Mouse (Mus musculus) neural tube, embryonic 11.5 days (tissue): Measurements from ENCODE around the gene Phpt1. TPM values are rescaled to one million over a fixed set of nuclear protein-coding genes. Genes with fewer than 3 reads are reported as not detected.
"Not testable (repeated sequence)": the region's sequence is repeated elsewhere in the genome, so short reads cannot be mapped to it uniquely, and the experiment has no call there.

ENCODE experiments used
- ATAC-seq: fragments of 200-750 bp; cut with Nextera tagmentation; 2 replicates; pipeline ENCODE4 v1.8.0; 2017; ENCODE audit warnings: moderate number of reproducible peaks, mild to moderate bottlenecking, moderate TSS enrichment, moderate library complexity; ENCODE audit not compliant: insufficient read depth, low FRiP score, low TSS enrichment
- DNase-seq: peaks from one replicate; pipeline ENCODE4 v3.0.0-alpha.2; 2015; ENCODE audit warnings: low spot score
- H3K27ac ChIP-seq: fragments of 300-500 bp; sonication (generic); 2 replicates; pipeline ENCODE4 v1.5.1; 2014; ENCODE audit warnings: low read depth, mild to moderate bottlenecking, low read length
- H3K27me3 ChIP-seq: fragments of 300-500 bp; sonication (generic); 2 replicates; pipeline ENCODE4 v1.6.1; 2014; ENCODE audit warnings: mild to moderate bottlenecking, low read length, mixed read lengths; ENCODE audit not compliant: control insufficient read depth, insufficient read depth
- H3K36me3 ChIP-seq: fragments of 300-500 bp; sonication (generic); 2 replicates; pipeline ENCODE4 v1.6.1; 2014; ENCODE audit warnings: mild to moderate bottlenecking, low read length, moderate library complexity, mixed read lengths; ENCODE audit not compliant: control insufficient read depth, insufficient read depth
- H3K4me1 ChIP-seq: fragments of 300-500 bp; sonication (generic); 2 replicates; pipeline ENCODE4 v1.6.1; 2014; ENCODE audit warnings: low read length, mixed read lengths; ENCODE audit not compliant: control insufficient read depth, insufficient read depth
- H3K4me2 ChIP-seq: fragments of 300-500 bp; sonication (generic); 2 replicates; pipeline ENCODE4 v1.6.1; 2014; ENCODE audit warnings: low read depth, mild to moderate bottlenecking, moderate library complexity
- H3K4me3 ChIP-seq: fragments of 300-500 bp; sonication (generic); 2 replicates; pipeline ENCODE4 v1.5.1; 2014; ENCODE audit warnings: low read depth, low read length
- H3K9ac ChIP-seq: fragments of 300-500 bp; sonication (generic); 2 replicates; pipeline ENCODE4 v1.6.1; 2014; ENCODE audit warnings: mild to moderate bottlenecking, low read length
- H3K9me3 ChIP-seq: fragments of 300-500 bp; sonication (generic); 2 replicates; pipeline ENCODE4 v1.6.1; 2016; ENCODE audit warnings: low read length; ENCODE audit not compliant: control insufficient read depth
- WGBS: fragments of 180-500 bp; shearing (Covaris S2); extraction: QIAGEN DNeasy Blood & Tissue Kit; methylation state at CpG from one replicate; pipeline ENCODE4 v1.1.7; 2014; 5-methylcytosine and 5-hydroxymethylcytosine counted together
- polyA plus RNA-seq: library from polyadenylated mRNA; unstranded; fragments of >200 nt; fragmentation: Nextera tagmentation; extraction: Ambion mirVana; gene quantifications from 2 replicates; pipeline ENCODE4 v1.2.1, GENCODE M21; 2014

Gene Phpt1
- polyA plus RNA-seq, 1 experiment from 2014 or later, result 167 TPM

DNA sequence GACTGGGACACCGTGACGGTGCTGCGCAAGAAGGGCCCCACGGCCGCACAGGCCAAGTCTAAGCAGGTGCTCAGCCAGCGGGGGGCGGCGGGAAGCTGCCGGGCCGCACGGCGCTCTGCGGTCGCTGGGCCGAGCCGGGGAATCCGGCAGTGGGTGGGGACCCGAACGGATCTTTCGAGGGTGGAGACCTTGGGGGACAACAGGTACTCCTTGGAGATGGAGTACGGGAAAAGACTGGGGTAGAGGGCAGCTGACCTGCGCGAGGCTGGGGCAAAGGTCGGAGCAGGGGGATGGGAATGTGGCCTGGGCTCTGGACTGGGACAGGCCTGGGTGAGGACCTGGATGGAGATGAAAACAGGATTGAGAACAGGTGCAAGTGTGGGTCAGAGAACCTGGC is 17.1 kb downstream of the Phpt1 start:
- ATAC-seq (peak; percentile 32), DNase-seq (no peak)
- Histone ChIP-seq H3K27ac (peak overlapping the region; percentile 21; the same call in 1 of the 2 replicates), H3K4me2 (peak overlapping the region; percentile 72), H3K27me3 (no peaks in the 10 kb centered on the region), H3K9me3 (no peaks in the 10 kb centered on the region), H3K4me3 (peak overlapping the region; percentile 95), H3K36me3 (peaks cover 11% of the 10 kb centered on the region), H3K9ac (peak overlapping the region; percentile 94), H3K4me1 (peaks cover 15% of the 10 kb centered on the region)
- WGBS, result 0% methylated on average over 24 of the region's 24 CpGs

DNA sequence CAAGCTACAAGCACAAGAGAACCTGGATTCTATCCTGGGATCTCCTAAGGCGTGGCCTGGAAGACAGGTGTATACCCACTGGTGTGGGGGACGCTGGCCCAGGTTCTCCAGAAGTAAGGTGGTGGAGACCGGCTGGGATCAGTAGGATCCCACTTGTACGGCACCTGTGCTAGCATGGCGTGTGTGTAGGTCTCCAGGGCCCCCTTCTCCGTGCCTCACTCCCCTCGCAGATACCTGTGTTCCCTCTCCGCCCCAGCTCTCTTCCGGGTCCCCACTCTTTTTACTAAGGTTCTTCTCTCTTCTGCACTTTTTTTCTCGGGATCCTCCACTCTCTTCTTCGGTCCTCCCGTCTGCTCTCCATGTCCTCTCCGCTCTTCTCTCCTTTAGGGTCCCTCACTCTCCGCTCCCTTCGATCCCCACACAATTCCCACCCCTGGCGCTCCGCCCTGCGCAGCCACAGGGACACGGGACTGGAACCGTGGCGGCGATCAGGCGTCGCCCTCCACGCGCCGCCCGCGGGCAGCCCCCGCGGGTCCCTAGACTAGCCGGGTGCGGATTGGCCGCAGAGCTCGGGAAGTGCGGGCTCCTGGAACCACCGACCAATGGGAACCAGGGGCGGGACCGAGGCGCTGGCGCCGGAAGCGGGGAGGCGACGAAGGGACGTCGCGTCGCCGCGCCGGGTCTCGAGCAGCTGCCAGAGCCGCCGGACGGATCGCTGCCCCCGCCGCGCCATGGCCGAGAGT is 17.6 kb downstream of the Phpt1 start, which contains the start of gene Edf1:
TSS of gene Edf1 (plus strand) at position 627 of the 743 bp plus-strand sequence.
- Histone ChIP-seq H3K27me3 (no peaks in the 10 kb centered on the region), H3K27ac (peak within 1 kb of the TSS; percentile 21; the same call in 1 of the 2 replicates), H3K4me1 (peaks cover 15% of the 10 kb centered on the region), H3K9me3 (no peaks in the 10 kb centered on the region), H3K36me3 (peaks cover 10% of the 10 kb centered on the region), H3K4me2 (peak within 1 kb of the TSS; percentile 72), H3K9ac (peak within 1 kb of the TSS; percentile 94), H3K4me3 (peak within 1 kb of the TSS; percentile 95)
- ATAC-seq (peak; percentile 98), DNase-seq (peak; percentile 94)
- WGBS, result under 1% methylated on average over 57 of the region's 61 CpGs

DNA sequence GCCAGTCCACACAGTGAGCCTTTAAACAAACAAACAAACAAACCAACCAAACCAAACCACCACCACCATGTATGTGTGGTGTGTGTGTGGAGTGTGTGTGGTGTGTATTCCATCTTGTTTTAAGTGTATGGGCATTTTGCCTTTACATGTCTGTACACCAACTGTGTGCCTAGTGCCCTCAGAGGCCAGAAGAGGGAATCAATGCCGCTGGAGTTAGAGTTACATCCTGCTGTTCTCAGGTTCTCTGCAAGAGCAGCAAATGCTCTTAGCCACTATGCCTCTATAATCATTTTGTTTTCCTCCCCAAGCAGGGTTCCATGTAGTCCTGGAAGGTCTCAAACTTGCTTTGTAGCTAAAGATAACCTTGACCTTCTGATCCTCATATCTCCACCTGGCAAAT is 18.7 kb downstream of the Phpt1 start:
- Histone ChIP-seq H3K4me3 (no peak overlapping the region), H3K4me1 (peaks cover 15% of the 10 kb centered on the region), H3K4me2 (no peak overlapping the region), H3K9ac (no peak overlapping the region), H3K9me3 (no peaks in the 10 kb centered on the region), H3K36me3 (0 out of 2 replicates have a peak, but pooled peaks cover 3% of the 10 kb centered on the region), H3K27ac (no peak overlapping the region), H3K27me3 (no peaks in the 10 kb centered on the region)
- ATAC-seq, result no peak
- DNase-seq, result no peak
- 70% methylated on average over 1 of the region's 1 CpGs for WGBS

- not testable (repeated sequence) for H3K4me2 ChIP-seq, H3K4me3 ChIP-seq, DNase-seq, H3K27ac ChIP-seq, H3K27me3 ChIP-seq, H3K9ac ChIP-seq, H3K36me3 ChIP-seq, H3K9me3 ChIP-seq, ATAC-seq
- 60% methylated on average over 2 of the region's 2 CpGs for WGBS
- H3K4me1 ChIP-seq, result peaks cover 15% of the 10 kb centered on the region
Observed at GRCm38 (mm10) chr2:25555479-25555878, 19.5 kb downstream of the Phpt1 start.

DNA sequence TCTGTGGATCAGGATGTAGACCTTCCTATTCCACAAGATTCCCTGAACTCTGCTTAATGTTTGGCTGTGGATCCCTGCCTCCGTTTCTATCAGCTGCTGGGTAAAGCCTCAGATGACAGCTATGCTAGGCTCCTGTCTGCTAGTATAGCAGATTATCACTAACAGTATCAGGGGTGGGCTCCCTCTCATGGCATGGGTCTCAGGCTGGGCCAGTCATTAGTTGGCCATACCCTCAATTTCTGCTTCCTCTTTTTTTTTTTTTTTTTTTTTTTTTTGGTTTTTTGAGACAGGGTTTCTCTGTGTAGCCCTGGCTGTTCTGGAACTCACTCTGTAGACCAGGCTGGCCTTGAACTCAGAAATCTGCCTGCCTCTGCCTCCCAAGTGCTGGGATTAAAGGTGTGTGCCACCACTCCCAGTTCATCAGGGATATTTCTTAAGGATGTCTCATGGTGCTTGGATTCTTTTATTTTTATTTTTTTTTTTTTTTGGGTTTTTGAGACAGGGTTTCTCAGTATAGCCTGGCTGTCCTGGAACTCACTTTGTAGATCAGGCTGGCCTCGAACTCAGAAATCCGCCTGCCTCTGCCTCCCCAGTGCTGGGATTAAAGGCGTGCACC is 21.7 kb downstream of the Phpt1 start:
- WGBS, result 88% methylated on average over 4 of the region's 4 CpGs
- H3K9me3 ChIP-seq, H3K27me3 ChIP-seq, H3K4me3 ChIP-seq, H3K4me1 ChIP-seq, H3K9ac ChIP-seq, DNase-seq, H3K4me2 ChIP-seq, H3K27ac ChIP-seq, ATAC-seq, H3K36me3 ChIP-seq: not testable (repeated sequence)

DNA sequence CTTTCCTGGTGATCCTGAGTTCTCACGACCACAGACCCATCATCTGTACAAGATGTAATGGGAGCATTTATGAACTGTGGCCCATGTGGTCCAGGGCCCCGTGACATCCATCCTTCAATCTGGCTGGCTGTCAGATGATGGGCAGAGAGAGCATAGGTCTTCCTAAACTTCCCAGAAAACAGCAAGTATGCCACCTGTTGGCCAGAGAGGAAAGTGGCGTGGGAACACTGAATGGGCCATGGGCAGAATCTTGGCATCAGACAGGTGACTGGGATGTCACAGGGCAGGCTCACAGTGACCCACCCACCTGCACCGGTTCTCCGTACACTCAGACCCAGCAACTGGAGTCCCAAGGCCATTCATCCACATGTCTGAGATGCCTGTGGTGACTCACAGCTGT is 23.8 kb downstream of the Phpt1 start:
- no peak overlapping the region for H3K4me3 ChIP-seq
- no peak overlapping the region for H3K4me2 ChIP-seq
- ATAC-seq (no peak), DNase-seq (peak; percentile 48)
- 42% methylated on average over 5 of the region's 5 CpGs for WGBS
- no peak overlapping the region for H3K9ac ChIP-seq
- no peaks in the 10 kb centered on the region for H3K36me3 ChIP-seq
- H3K4me1 ChIP-seq, result no peaks in the 10 kb centered on the region; the same call in 1 of the 2 replicates
- H3K27me3 ChIP-seq, result no peaks in the 10 kb centered on the region
- H3K27ac ChIP-seq, result no peak overlapping the region
- no peaks in the 10 kb centered on the region for H3K9me3 ChIP-seq

DNA sequence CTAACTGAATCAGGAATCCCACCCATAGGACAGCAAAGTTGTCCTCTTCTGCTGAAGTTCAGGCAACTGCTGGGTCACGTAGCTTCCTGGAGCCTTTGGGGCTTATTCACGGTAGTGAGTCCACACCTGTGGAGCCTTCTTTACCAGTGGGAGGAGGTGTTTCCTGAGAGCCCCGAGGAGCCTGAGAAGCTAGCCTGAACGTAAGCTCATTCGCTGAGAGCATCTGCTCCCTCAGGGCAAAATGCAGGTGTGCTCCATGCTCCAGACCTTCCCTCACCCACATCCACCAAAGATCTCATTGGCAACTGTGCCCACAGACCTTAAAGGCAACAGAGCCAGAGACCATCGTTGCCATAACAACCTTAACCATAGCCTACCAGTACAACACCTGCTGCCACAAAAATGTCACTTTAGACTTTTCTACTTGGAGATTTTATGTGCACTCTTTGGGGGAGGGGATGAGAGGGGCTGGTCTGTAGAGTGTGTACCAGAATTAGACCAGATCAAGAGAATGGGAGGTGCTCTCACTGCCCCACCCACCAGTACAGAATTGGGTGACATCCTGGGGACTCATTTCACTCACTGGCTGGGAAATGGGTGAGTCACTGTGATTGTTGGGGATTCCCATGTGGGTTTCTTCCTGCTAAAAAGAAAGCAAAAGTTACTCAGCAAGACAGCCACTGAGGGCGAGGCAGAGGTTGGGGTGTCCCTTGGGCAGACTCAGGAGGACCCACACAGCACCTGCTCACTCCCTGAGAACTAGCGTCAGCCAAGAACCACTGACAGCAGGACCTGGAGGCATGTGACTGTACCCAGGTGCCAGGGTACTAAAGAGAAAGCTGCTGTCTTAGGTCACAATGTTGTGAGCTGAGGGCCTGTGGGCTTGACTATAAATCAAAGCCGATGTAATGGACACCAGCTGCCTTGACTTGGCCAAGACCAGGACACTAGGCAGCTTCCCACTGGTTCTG is 25.7 kb downstream of the Phpt1 start:
- Histone ChIP-seq H3K4me1 (peaks cover 5% of the 10 kb centered on the region), H3K4me3 (no peak overlapping the region), H3K9me3 (no peaks in the 10 kb centered on the region), H3K27me3 (no peaks in the 10 kb centered on the region), H3K9ac (no peak overlapping the region), H3K36me3 (no peaks in the 10 kb centered on the region), H3K27ac (no peak overlapping the region), H3K4me2 (no peak overlapping the region)
- ATAC-seq (no peak), DNase-seq (no peak)
- WGBS, result 80% methylated on average over 9 of the region's 9 CpGs

DNA sequence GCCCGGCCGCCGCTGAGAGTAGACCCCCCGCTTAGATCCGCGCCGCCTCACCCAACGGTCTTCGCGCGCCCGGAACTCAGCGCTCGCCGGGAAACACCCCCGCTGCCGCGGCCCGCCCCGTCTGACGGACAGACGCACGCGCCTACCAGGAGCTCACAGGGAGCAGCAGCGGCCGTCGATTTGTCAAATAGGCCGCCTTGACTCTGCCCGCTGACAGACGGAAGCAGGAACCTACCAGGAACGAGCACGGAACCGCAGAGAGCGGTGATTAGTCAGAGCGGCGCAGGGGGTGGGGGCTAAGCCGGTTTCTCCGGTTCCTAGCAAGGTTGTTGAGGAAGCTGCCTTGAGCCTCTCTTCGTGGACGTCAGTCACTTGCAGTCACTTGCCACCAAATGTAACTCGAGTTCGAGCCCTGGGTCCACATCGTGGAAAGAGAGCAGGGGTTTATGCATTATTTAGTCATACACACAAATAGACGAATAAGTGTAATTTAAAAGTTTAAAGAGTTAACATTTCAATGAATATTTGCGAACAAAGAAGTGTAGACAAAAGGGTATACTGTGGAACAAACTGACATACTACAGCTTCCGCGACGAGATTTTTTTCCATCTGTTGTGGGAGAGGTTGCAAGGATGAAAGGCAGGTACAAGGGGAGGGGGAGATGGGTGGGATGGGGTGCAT is 28.1 kb downstream of the Phpt1 start, which contains the start of gene Traf2:
TSS of gene Traf2 (minus strand) at position 130 of the 681 bp plus-strand sequence.
- Histone ChIP-seq H3K36me3 (no peaks in the 10 kb centered on the region), H3K9me3 (no peaks in the 10 kb centered on the region), H3K27me3 (no peaks in the 10 kb centered on the region), H3K27ac (peak within 1 kb of the TSS; percentile 31; the same call in 1 of the 2 replicates), H3K9ac (peak within 1 kb of the TSS; percentile 61), H3K4me1 (peaks cover 5% of the 10 kb centered on the region), H3K4me3 (peak within 1 kb of the TSS; percentile 62), H3K4me2 (peak within 1 kb of the TSS; percentile 63)
- ATAC-seq (peak; percentile 97), DNase-seq (peak; percentile 99)
- WGBS, result 3% methylated on average over 48 of the region's 48 CpGs
